Mouse (Mus musculus): ENCODE measurements around the gene 1700056E22Rik. TPM values are rescaled to one million over a fixed set of nuclear protein-coding genes. Genes with fewer than 3 reads are reported as not detected.

Gene 1700056E22Rik
- polyA plus RNA-seq (2012; ENCODE audit: low replicate concordance), result 2.7 and 9.0 TPM in 2 replicates

DNA sequence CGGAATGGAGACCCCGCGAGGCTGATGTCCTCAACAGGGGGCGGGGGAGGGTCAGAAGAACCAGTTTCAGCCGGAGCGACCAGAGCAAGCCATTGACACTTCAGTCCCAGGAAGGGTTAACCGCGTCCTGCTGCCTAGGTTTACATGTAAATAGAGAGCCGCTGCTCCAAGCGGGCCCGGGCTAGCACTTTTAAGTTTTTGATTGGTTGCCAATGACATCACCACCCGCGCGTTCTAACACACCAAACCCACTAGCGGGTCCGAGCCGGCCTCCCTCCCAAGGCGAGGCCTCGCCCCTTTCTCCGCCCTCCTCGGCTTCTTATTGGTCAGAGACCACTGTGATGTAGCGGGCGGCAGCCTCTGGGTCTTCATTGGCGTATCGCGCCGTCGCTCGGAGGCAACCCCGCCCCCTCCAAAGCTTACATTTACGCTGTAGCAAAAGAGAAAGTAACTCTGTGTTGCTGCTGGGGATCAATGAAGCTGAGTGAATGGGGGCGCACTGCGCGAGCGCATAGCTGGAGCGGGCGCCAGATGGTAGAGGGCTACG lies at the start of gene 1700056E22Rik:
TSS of gene 1700056E22Rik (minus strand) at position 291 of the 547 bp plus-strand sequence.

DNA sequence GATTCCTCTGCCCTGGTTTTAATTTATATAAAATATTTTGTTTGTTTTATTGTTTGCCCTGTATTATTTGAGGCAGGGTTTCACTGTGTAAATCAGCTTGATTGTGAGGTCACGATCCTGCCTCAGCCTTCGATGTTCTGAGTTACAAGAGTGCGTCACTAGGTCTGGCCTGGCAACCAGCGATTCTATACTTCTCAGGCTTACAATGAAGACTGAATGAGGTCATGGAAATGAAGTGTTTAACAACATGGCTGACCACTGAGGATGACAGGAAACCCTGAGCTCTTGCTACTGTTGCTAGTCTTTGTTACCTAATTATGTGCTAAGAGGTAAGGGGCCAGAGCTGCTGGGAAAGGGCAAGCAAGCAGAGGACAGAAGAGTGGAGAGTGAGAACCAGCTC lies 21.0 kb downstream of the 1700056E22Rik start, which contains the start of gene Dusp10:
TSS of gene Dusp10 (plus strand) at position 197 of the 400 bp plus-strand sequence.

Other genes with a start within 250 kb of the 1700056E22Rik start
- 0.82 and 1.6 TPM in 2 replicates for gene Dusp10, start 21.0 kb downstream of the 1700056E22Rik start, polyA plus RNA-seq (2012; ENCODE audit: low replicate concordance)

Measured in leukemia stem cell, adult 10-12 weeks (primary cell).